Mouse (Mus musculus): ENCODE measurements at regions not wholly inside any gene's neighbourhood (a gene's known extent, or its start where the extent isn't known, plus 50 kb on each side); places are given as distances from the start of the nearest gene placed in this dataset.

GRCm38 (mm10) chr17:65146376-65146775, 310.5 kb upstream of the 4930583I09Rik start:
- Histone ChIP-seq H3K27ac (ENCODE audit: low read depth, low read length) (no peak overlapping the region), H3K4me2 (ENCODE audit: low read depth) (no peak overlapping the region), H3K36me3 (ENCODE audit: control insufficient read depth, insufficient read depth, low read length) (no peaks in the 10 kb centered on the region), H3K9ac (ENCODE audit: low read length) (no peak overlapping the region), H3K9me3 (ENCODE audit: control insufficient read depth, low read length) (no peaks in the 10 kb centered on the region), H3K4me1 (ENCODE audit: control insufficient read depth, insufficient read depth, low read length) (no peaks in the 10 kb centered on the region), H3K4me3 (ENCODE audit: low read depth, low read length) (no peak overlapping the region), H3K27me3 (ENCODE audit: control insufficient read depth, insufficient read depth, low read length) (no peaks in the 10 kb centered on the region)
- 87% methylated on average over 2 of the region's 2 CpGs for WGBS
- DNase-seq (ENCODE audit: low spot score) (no peak), ATAC-seq (ENCODE audit: insufficient read depth, low FRiP score, low TSS enrichment) (no peak)

DNA sequence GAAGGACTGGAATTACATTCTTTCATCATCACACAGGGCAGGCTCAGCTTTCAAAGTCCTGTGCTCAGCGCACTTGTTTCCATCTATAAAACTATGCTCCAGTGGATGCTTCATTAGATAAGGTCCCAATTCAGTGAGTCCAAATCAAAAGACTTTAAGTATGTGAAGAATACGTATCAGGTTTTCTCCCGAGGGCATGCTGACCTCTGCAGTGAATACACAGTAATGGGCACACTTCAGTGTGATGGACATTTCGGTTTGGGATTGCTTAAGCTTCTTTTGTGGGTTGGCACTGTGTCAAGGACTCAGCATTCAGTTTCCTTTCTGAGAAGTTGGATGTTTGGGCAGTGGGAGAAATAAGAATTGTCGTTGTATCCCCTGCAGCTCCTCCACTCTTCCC, 278.8 kb upstream of the 4930583I09Rik start:
- Histone ChIP-seq H3K4me3 (ENCODE audit: low read depth, low read length) (no peak overlapping the region), H3K27me3 (ENCODE audit: control insufficient read depth, insufficient read depth, low read length) (no peaks in the 10 kb centered on the region), H3K4me2 (ENCODE audit: low read depth) (no peak overlapping the region), H3K27ac (ENCODE audit: low read depth, low read length) (no peak overlapping the region), H3K9me3 (ENCODE audit: control insufficient read depth, low read length) (no peaks in the 10 kb centered on the region), H3K36me3 (ENCODE audit: control insufficient read depth, insufficient read depth, low read length) (no peaks in the 10 kb centered on the region), H3K9ac (ENCODE audit: low read length) (no peak overlapping the region), H3K4me1 (ENCODE audit: control insufficient read depth, insufficient read depth, low read length) (no peaks in the 10 kb centered on the region)
- WGBS: 87% methylated on average over 5 of the region's 5 CpGs
- ATAC-seq (ENCODE audit: insufficient read depth, low FRiP score, low TSS enrichment) (no peak), DNase-seq (ENCODE audit: low spot score) (no peak)

DNA sequence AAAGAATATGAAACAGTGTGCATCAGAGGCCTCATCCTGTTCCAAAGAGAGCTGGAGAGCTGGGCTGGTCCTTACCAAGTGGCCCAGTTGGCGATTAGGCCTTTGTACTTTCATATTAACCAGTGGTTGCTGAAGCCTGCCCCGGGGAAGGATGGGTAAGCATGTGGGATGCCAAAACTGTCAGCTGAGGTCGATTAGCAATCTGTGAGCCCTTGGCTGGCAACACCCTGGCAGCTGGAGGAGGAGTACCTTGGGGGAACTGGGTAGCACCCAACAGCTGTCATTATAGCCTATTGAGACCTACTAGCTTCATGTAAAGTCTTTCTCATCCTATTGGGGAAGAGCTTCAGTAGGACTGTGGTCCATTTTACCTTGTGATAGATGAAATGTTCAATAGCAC, 277.2 kb upstream of the 4930583I09Rik start:
- no peak for ATAC-seq (ENCODE audit: insufficient read depth, low FRiP score, low TSS enrichment)
- Histone ChIP-seq H3K4me1 (ENCODE audit: control insufficient read depth, insufficient read depth, low read length) (no peaks in the 10 kb centered on the region), H3K36me3 (ENCODE audit: control insufficient read depth, insufficient read depth, low read length) (no peaks in the 10 kb centered on the region), H3K4me3 (ENCODE audit: low read depth, low read length) (no peak overlapping the region), H3K4me2 (ENCODE audit: low read depth) (no peak overlapping the region), H3K27ac (ENCODE audit: low read depth, low read length) (no peak overlapping the region), H3K9ac (ENCODE audit: low read length) (no peak overlapping the region), H3K9me3 (ENCODE audit: control insufficient read depth, low read length) (no peaks in the 10 kb centered on the region), H3K27me3 (ENCODE audit: control insufficient read depth, insufficient read depth, low read length) (no peaks in the 10 kb centered on the region)
- DNase-seq (ENCODE audit: low spot score): no peak
- 76% methylated on average over 3 of the region's 3 CpGs for WGBS

GRCm38 (mm10) chr17:65105622-65106021, 269.8 kb upstream of the 4930583I09Rik start:
- H3K4me2 ChIP-seq (ENCODE audit: low read depth): no peak overlapping the region
- 94% methylated on average over 2 of the region's 2 CpGs for WGBS
- H3K27me3 ChIP-seq (ENCODE audit: control insufficient read depth, insufficient read depth, low read length): no peaks in the 10 kb centered on the region
- no peak for ATAC-seq (ENCODE audit: insufficient read depth, low FRiP score, low TSS enrichment)
- H3K4me1 ChIP-seq (ENCODE audit: control insufficient read depth, insufficient read depth, low read length): no peaks in the 10 kb centered on the region
- H3K9me3 ChIP-seq (ENCODE audit: control insufficient read depth, low read length): no peaks in the 10 kb centered on the region
- H3K9ac ChIP-seq (ENCODE audit: low read length): no peak overlapping the region
- H3K4me3 ChIP-seq (ENCODE audit: low read depth, low read length): no peak overlapping the region
- H3K36me3 ChIP-seq (ENCODE audit: control insufficient read depth, insufficient read depth, low read length): no peaks in the 10 kb centered on the region
- no peak overlapping the region for H3K27ac ChIP-seq (ENCODE audit: low read depth, low read length)
- no peak for DNase-seq (ENCODE audit: low spot score)

DNA sequence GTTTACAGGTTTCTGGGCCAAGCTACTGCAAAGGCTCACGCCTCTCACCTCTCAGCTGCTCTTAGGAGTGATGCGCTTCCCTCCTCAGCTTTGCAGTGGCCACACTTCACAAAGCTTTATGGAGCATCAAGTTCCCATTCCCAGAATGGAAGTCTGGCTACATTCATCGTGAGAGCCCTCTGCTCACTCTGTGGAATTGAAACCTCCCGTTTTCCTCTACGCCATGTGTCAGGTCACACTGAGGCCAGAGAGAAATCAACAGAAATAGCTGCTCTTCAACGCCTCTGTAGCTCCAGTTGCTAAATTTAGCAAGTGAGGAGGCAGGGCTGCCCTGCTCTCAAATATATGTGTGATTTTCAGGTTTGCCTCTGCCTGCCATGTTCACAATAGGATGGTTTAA, 265.3 kb upstream of the 4930583I09Rik start:
- no peak overlapping the region for H3K27ac ChIP-seq (ENCODE audit: low read depth, low read length)
- no peaks in the 10 kb centered on the region for H3K9me3 ChIP-seq (ENCODE audit: control insufficient read depth, low read length)
- ATAC-seq (ENCODE audit: insufficient read depth, low FRiP score, low TSS enrichment) (no peak), DNase-seq (ENCODE audit: low spot score) (no peak)
- no peak overlapping the region for H3K4me2 ChIP-seq (ENCODE audit: low read depth)
- no peak overlapping the region for H3K9ac ChIP-seq (ENCODE audit: low read length)
- no peaks in the 10 kb centered on the region for H3K36me3 ChIP-seq (ENCODE audit: control insufficient read depth, insufficient read depth, low read length)
- no peaks in the 10 kb centered on the region for H3K27me3 ChIP-seq (ENCODE audit: control insufficient read depth, insufficient read depth, low read length)
- 74% methylated on average over 6 of the region's 6 CpGs for WGBS
- no peak overlapping the region for H3K4me3 ChIP-seq (ENCODE audit: low read depth, low read length)
- H3K4me1 ChIP-seq (ENCODE audit: control insufficient read depth, insufficient read depth, low read length): no peaks in the 10 kb centered on the region

GRCm38 (mm10) chr17:65082249-65082648, 246.4 kb upstream of the 4930583I09Rik start:
- no peaks in the 10 kb centered on the region for H3K36me3 ChIP-seq (ENCODE audit: control insufficient read depth, insufficient read depth, low read length)
- H3K4me2 ChIP-seq (ENCODE audit: low read depth): no peak overlapping the region
- H3K9ac ChIP-seq (ENCODE audit: low read length): no peak overlapping the region
- no peaks in the 10 kb centered on the region for H3K9me3 ChIP-seq (ENCODE audit: control insufficient read depth, low read length)
- 75% methylated on average over 8 of the region's 8 CpGs for WGBS
- no peak for DNase-seq (ENCODE audit: low spot score)
- no peaks in the 10 kb centered on the region for H3K27me3 ChIP-seq (ENCODE audit: control insufficient read depth, insufficient read depth, low read length)
- H3K4me1 ChIP-seq (ENCODE audit: control insufficient read depth, insufficient read depth, low read length): no peaks in the 10 kb centered on the region
- no peak overlapping the region for H3K4me3 ChIP-seq (ENCODE audit: low read depth, low read length)
- 0 out of 2 replicates have a peak overlapping the region, but pooled peaks have one; percentile 8 for H3K27ac ChIP-seq (ENCODE audit: low read depth, low read length)
- no peak for ATAC-seq (ENCODE audit: insufficient read depth, low FRiP score, low TSS enrichment)

DNA sequence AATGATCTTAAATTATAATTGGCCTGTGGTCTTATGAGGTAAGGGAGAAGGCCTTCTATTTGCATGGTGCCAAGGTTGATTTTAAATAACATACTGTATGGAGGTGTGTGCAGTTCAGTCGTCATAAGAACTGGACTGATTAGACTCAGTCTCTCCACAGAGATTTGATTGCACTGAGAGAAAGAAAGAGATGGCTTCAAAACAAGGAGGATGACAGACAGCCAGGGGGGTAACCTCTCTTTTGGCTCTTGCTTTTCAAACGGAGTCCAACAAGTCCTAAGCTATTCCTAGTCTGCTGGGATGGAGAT, 245.9 kb upstream of the 4930583I09Rik start:
- no peak for ATAC-seq (ENCODE audit: insufficient read depth, low FRiP score, low TSS enrichment)
- no peak for DNase-seq (ENCODE audit: low spot score)
- no peak overlapping the region for H3K4me3 ChIP-seq (ENCODE audit: low read depth, low read length)
- H3K9me3 ChIP-seq (ENCODE audit: control insufficient read depth, low read length): no peaks in the 10 kb centered on the region
- H3K27me3 ChIP-seq (ENCODE audit: control insufficient read depth, insufficient read depth, low read length): no peaks in the 10 kb centered on the region
- H3K27ac ChIP-seq (ENCODE audit: low read depth, low read length): no peak overlapping the region
- H3K4me2 ChIP-seq (ENCODE audit: low read depth): no peak overlapping the region
- WGBS: 80% methylated on average over 2 of the region's 2 CpGs
- no peaks in the 10 kb centered on the region for H3K36me3 ChIP-seq (ENCODE audit: control insufficient read depth, insufficient read depth, low read length)
- H3K9ac ChIP-seq (ENCODE audit: low read length): no peak overlapping the region
- no peaks in the 10 kb centered on the region for H3K4me1 ChIP-seq (ENCODE audit: control insufficient read depth, insufficient read depth, low read length)

DNA sequence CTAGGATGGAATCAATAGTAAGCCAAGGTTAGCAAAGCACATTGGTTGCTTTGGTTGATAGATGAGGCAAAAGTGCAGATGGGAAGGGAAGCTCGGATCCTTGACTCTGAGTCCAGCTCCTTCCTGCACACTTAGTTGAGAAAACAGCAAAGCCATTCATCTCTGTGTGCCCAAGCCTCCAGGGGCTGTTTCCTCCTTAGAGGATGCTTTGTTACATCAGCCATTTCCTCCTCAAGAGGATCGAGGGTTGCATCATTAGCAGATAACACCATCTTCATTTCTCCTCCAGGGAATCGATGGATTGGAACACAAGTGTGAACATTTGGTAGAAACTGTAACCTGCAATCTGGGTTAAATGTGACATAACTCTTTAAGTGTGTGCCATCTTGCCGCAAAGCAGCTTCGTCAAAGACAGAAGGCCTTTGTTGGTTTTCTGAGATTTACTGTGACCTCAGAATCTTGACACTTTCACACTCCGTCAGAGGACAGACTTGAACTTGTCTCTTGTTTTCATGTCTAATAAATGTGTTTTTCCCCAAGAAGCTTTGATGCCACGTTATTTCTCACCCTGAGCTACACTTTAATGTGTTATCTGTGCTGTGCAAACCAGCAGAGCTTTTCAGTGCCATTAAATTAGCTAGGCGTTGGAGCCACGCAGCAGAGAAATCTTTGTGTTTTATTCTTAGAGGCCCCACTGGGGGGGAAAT, 245.4 kb upstream of the 4930583I09Rik start:
- Histone ChIP-seq H3K27ac (ENCODE audit: low read depth, low read length) (no peak overlapping the region), H3K36me3 (ENCODE audit: control insufficient read depth, insufficient read depth, low read length) (no peaks in the 10 kb centered on the region), H3K4me1 (ENCODE audit: control insufficient read depth, insufficient read depth, low read length) (no peaks in the 10 kb centered on the region), H3K27me3 (ENCODE audit: control insufficient read depth, insufficient read depth, low read length) (no peaks in the 10 kb centered on the region), H3K9ac (ENCODE audit: low read length) (no peak overlapping the region), H3K4me3 (ENCODE audit: low read depth, low read length) (no peak overlapping the region), H3K9me3 (ENCODE audit: control insufficient read depth, low read length) (no peaks in the 10 kb centered on the region), H3K4me2 (ENCODE audit: low read depth) (no peak overlapping the region)
- DNase-seq (ENCODE audit: low spot score) (no peak), ATAC-seq (ENCODE audit: insufficient read depth, low FRiP score, low TSS enrichment) (no peak)
- 59% methylated on average over 9 of the region's 9 CpGs for WGBS

DNA sequence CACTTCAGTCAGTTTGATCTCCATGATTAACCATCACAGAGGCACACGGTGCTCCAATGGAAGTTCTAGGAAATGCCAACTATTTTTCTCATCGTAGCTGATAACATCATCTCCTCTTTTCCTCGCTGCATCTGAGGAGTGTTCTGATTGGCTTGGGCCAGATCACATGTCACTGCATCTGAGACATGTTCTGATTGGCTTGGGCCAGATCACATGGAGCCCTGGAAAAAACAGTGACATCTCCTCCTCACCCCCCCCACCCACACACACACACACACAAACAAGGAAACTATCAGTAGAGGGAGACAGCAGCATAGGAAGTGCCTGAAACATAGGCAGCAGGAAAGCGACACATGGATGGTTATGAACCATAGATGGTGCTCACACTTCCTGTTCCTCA, 239.0 kb upstream of the 4930583I09Rik start:
- no peak for ATAC-seq (ENCODE audit: insufficient read depth, low FRiP score, low TSS enrichment)

More for the DNA sequence above, 239.0 kb upstream of the 4930583I09Rik start:
- 95% methylated on average over 4 of the region's 4 CpGs for WGBS
- H3K4me1 ChIP-seq (ENCODE audit: control insufficient read depth, insufficient read depth, low read length): no peaks in the 10 kb centered on the region
- no peak overlapping the region for H3K9ac ChIP-seq (ENCODE audit: low read length)
- H3K27me3 ChIP-seq (ENCODE audit: control insufficient read depth, insufficient read depth, low read length): no peaks in the 10 kb centered on the region
- DNase-seq (ENCODE audit: low spot score): no peak
- H3K27ac ChIP-seq (ENCODE audit: low read depth, low read length): no peak overlapping the region
- no peaks in the 10 kb centered on the region for H3K36me3 ChIP-seq (ENCODE audit: control insufficient read depth, insufficient read depth, low read length)
- H3K4me3 ChIP-seq (ENCODE audit: low read depth, low read length): no peak overlapping the region
- no peak overlapping the region for H3K4me2 ChIP-seq (ENCODE audit: low read depth)
- no peaks in the 10 kb centered on the region for H3K9me3 ChIP-seq (ENCODE audit: control insufficient read depth, low read length)
